Mouse (Mus musculus) urinary bladder, adult 18-20 months (tissue): ENCODE measurements around the gene Gm20518.

ENCODE experiments used
- DNase-seq, 2 experiments: peaks; one replicate each; pipeline ENCODE4 v3.0.0; 2022; ENCODE audit warnings: low spot score in 2 of 2, mixed read lengths in 2 of 2

The Gm20518 gene

DNA sequence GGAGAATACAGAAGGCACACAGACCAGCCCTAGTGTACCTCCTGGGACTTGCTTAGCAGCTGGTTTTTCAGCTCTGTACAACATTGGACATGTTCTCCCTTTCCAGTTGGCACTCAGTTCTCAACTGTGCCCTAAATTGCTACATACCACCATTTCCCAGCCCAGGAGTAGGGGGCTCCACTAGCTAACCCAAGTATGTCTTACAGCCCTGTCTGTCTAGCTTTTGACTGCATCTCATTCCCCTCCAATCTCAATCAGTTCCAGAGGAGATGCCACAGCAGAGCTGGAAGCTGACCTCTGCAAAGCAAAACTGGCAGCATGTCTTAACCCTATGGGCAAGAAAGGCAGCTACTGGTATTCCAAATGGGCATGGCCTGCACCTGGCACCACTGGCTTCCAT lies 4.6 kb upstream of the Gm20518 start:
- DNase-seq = no peak

GRCm38 (mm10) chr16:17893923-17894322 lies 2.5 kb upstream of the Gm20518 start, which contains the start of gene Tssk1:
Gene Tssk1 (plus strand): TSS chr16:17894223.
- DNase-seq = no peak

- no peak for DNase-seq
Measured at GRCm38 (mm10) chr16:17892606-17893005, 1.1 kb upstream of the Gm20518 start.

- peak; percentile 59 to 69 for DNase-seq
Measured at GRCm38 (mm10) chr16:17890917-17891566, 429 bp downstream of the Gm20518 start.

- DNase-seq = no peak
Measured at GRCm38 (mm10) chr16:17890342-17890727, 1.1 kb downstream of the Gm20518 start.

DNA sequence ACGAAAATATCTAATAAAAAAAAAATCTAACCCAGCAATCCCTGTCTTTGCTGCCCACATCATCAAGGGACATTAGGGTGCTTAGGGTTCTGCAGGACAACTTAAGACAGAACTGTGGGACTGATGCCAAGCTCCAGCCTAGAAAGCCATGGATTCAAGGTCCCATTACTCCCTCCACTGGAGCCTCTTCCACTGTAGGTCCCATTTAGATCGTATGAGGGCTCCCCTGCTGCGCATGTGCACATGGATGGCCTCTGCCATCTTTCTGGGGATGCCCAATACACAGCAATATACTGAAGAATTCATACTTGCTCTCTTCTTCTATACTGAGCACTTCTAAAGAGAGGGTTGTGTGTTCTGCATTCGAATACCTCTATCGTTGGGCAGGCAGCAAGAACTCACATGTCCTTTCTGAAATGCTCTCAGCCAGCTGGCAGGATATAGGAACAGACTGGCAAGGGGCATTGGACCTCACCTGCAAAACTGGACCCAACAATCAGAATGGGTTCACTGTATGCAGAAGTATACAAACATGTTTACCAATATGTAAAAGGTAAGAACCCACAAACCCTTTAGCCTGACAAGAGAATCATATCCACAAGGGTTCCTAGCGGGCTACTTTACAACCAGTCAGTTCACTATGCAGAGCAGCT lies 1.7 kb downstream of the Gm20518 start:
- no peak for DNase-seq

DNA sequence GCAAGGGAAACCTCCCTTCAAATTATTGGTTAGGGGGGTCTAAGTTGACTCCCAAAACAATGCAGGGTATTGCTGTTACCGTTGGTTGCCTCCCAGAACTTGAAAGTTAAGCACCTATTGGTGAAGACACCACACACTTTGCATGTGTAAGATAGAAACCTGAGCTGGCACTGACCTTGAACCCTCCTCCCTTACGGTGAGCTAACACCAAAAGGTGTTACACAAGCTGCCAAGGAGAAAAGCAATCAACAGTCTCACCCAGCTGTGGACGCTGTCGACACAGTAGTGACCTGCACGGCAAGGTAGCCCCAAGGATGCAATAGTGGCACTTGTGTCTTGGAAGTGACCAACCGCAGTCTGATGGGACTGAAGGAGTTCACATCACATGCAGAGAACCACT lies 7.4 kb downstream of the Gm20518 start:
- DNase-seq = no peak

GRCm38 (mm10) chr16:17882196-17882595 lies 9.3 kb downstream of the Gm20518 start:
- no peak for DNase-seq

DNA sequence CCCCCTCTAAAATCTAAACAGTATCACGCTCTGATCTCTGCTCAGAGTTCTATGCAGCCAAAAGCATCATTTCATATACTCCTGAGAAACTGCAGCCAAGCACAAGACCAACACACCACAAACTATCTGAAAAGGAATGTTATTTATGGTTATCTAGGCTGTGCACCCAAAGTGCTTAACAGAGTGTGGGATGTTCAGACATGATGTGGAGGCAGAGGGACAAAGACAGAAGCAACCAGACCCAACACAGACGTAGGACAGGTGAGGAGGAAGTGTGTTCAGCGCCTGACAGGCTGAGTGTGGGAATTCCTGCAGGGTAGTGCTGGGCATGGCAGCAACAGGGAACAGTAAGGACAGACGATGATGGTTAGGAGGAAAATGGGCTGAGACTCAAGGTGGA lies 11.9 kb downstream of the Gm20518 start:
- DNase-seq = no peak

GRCm38 (mm10) chr16:17876096-17876495 lies 15.4 kb downstream of the Gm20518 start:
- DNase-seq = no peak

- DNase-seq = no peak
Measured at GRCm38 (mm10) chr16:17875174-17875573, 16.3 kb downstream of the Gm20518 start.

- DNase-seq = no peak
Measured at GRCm38 (mm10) chr16:17872995-17873394, 18.5 kb downstream of the Gm20518 start.

GRCm38 (mm10) chr16:17871248-17871647 lies 20.2 kb downstream of the Gm20518 start:
- no peak for DNase-seq

DNA sequence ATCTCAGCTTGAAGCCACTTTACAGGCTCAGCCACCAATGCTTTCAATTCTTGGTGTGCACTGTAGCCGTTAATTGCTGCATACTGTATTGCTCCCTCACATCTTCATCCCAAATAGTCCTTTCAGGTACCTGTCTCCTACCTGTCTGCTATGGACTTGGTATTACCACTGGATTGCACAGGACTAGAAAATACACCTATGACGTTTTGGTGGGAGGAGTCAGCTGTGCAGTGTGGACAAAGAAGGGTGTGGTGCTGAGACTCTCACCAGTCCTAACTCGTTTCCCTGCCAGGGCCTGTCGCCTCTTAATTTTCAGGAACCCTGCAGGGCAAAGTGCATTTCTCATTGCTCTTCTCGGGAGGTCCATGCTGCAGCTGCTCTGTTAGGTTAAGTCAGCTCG lies 25.7 kb downstream of the Gm20518 start:
- peak; percentile 43 to 63 for DNase-seq

DNA sequence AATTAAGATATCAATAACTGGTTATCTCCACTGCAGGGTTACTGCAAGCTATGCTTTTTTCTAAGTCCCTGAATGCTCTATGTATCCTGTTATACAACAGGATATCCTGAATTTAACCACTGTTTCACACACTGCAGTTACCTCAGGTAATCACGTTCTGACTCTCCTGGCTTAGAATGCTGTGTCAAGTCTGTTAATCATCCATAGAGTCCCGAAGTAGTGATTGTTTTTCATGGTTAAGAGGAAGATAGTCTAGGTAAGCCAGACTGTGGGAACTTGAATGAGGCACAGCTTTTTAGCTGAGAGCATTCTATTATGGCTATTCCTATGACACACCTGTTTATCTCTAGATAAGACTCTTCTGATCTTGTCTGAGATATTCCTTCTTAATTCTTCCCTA lies 26.2 kb downstream of the Gm20518 start:
- DNase-seq = no peak

DNA sequence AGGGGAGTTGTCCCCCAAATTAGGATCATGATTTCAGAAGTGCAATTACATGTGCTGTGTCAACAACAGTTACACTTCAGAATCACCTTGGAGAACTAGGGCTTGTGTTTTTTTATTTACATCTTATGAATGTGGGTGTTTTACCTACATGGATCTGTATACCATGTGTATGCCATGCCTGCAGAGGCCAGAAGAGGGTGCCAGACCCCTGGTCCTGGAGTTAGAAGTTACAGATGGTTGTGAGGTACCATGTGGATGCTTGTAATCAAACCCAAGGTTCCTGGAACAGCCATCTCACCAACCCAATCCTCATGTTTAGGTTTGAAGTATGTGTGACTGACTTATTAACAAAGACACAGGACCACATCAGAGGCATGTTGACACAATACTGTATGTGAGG lies 32.9 kb downstream of the Gm20518 start:
- no peak for DNase-seq

GRCm38 (mm10) chr16:17857157-17857556 lies 34.3 kb downstream of the Gm20518 start:
- no peak for DNase-seq

GRCm38 (mm10) chr16:17853263-17853662 lies 38.2 kb downstream of the Gm20518 start:
- no peak for DNase-seq

DNA sequence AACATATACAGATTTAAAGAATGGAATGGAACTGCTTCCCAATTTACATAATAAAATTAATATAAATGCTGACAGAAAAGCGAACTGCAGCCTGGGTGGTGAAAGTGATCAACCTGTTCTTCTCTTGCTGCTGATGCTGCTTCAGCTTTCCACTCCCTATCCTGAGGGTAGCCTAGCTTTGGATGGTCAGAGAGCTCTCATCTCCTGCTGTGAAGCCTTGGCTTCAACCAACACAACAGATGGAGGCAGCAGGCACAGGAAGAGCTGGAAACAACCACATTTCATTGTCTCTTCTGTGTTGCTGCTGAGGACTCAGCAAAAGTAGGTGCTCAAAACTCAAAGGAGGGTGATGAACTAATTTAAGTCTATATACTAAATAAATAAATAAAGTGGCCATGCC lies 39.6 kb downstream of the Gm20518 start:
- DNase-seq = no peak

DNA sequence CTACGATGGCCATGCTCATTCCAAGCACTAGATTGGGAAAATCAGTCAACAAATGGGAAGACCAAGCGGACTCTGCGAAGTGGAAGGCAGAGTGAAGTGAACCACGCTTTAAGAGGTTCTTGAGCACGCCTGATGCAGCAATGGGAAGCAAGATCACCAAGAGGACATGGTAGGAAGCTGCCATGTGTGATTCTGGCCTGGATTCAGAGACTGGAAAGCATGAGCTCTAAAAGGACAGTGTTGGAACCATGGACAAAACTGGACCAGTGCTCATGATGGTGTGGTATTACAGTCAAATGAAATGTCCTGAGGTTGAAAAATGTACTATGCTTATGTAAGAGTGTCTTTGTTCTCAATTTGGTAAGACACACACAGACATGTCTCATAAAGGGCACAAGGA lies 40.1 kb downstream of the Gm20518 start:
- DNase-seq = no peak

DNA sequence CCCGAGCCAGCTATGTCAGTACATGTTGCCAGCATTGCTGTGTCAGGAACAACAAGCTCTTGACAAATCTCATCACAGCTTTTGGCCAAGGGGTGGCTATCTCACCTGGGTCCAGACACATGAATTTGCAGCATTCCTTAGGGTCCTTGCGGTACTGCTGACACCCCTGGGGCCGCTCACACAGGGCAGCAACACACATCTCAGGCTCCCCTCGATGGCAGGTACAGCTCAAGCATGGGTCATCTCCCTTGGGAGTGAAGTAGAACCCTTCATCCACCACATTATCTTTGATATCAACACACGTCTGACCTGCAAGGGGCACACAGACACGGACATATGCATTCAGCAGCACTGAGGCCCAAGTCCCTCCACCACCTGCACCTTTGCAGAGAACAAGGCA lies 42.0 kb downstream of the Gm20518 start:
- no peak for DNase-seq

DNA sequence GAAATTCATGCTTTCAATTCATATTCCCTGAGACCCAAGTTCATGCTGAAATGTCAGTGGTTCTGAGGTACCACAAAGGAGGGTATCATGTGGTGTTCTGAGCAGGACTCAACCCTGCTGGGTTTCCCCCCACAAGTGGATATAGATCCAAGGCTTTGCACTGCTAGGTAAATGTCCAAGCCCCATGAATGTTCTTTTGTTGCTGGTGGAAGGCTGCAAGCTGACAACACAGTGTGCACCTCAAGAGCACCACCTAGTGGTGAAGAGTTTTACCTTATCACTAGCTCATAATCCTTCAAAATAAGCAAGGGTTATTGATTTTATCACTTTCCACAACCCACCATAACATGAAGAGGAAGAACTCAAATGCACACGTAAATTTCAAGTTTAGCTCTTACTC lies 42.5 kb downstream of the Gm20518 start:
- DNase-seq = no peak

DNA sequence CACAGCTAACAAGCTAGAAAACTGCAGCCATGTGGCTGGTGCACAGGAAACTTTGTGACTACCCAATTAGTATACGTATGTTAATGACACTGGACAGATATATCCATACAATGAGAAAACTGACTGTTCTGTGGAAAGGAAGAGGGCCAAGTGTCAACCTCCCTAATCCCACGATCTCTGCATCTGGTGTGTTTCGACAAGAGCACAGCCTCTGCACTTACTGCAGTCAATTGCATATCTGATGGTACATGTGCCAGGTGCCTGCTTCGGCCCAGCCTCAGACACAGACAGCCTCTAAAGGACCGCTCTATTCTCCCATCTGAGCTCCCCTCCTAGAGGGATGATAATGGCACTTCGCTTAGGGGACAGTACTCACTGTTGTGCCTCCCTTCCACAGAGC lies 43.0 kb downstream of the Gm20518 start:
- no peak for DNase-seq
